Mouse (Mus musculus): ENCODE measurements at regions not wholly inside any gene's neighbourhood (a gene's known extent, or its start where the extent isn't known, plus 50 kb on each side); places are given as distances from the start of the nearest gene placed in this dataset.

DNA sequence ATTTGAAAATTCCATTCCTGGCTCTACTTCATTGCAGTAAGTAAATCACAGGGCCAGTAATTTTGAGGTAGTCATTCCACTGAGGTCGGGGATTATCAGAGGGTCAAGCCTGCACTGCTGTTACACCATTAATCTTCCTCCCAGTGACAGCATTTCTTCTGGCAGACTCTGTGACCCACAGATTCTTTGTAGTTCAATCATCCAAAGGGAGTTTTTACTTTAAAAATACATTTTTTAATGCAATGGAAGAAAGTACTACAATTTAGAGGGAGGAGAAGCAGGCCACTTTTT lies 537.6 kb downstream of the Ccdc50 start:
- no peaks in the 10 kb centered on the region for H3K36me3 ChIP-seq (ENCODE audit: control insufficient read depth, insufficient read depth, low read length, poor library complexity, severe bottlenecking)
- no peaks in the 10 kb centered on the region for H3K4me1 ChIP-seq (ENCODE audit: control insufficient read depth, insufficient read depth, low read length)
- TF ChIP-seq POLR2A (IDR thresholded peaks at IDR 0.05; ENCODE audit: insufficient read depth, low read length): no peak
- no peak for TF ChIP-seq EP300 (IDR thresholded peaks at IDR 0.05; ENCODE audit: insufficient read depth, low read depth, low read length)
- TF ChIP-seq CTCF (IDR thresholded peaks at IDR 0.05; ENCODE audit: low read depth, low read length): no peak
- no peak overlapping the region for H3K4me3 ChIP-seq (ENCODE audit: low read depth, low read length)
- no peak overlapping the region for H3K27ac ChIP-seq (ENCODE audit: insufficient read depth, low read length)
- H3K9me3 ChIP-seq (replicated peaks; ENCODE audit: control insufficient read depth, insufficient read depth, low read length, poor library complexity, severe bottlenecking): peaks cover 2% of the 10 kb centered on the region
- H3K9ac ChIP-seq (ENCODE audit: low read depth, poor library complexity, severe bottlenecking): no peak overlapping the region
- H3K27me3 ChIP-seq (ENCODE audit: control insufficient read depth, insufficient read depth, low read length, poor library complexity, severe bottlenecking): no peaks in the 10 kb centered on the region

DNA sequence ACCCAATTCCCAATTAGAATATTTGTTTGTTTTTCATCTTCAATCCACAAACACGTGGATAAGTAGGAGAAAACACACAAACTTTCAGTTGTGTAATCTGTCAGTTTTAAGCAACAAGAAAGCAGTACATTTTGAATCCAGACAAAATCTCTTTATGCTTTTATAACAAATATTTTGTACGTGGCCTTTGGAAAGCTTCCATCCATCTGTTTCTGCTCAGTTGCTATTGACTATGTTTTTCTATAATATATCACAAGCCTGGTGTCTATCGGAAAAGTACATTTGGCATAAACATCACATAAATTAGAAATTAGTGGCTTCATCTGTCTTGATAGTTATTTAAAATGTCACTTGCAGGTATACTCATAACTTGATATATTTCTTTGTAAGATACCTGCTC lies 560.6 kb downstream of the Ccdc50 start:
- Histone ChIP-seq H3K36me3 (ENCODE audit: control insufficient read depth, insufficient read depth, low read length, poor library complexity, severe bottlenecking) (no peaks in the 10 kb centered on the region), H3K4me1 (ENCODE audit: control insufficient read depth, insufficient read depth, low read length) (no peaks in the 10 kb centered on the region), H3K9ac (ENCODE audit: low read depth, poor library complexity, severe bottlenecking) (no peak overlapping the region), H3K4me3 (ENCODE audit: low read depth, low read length) (no peak overlapping the region), H3K27me3 (ENCODE audit: control insufficient read depth, insufficient read depth, low read length, poor library complexity, severe bottlenecking) (no peaks in the 10 kb centered on the region), H3K27ac (ENCODE audit: insufficient read depth, low read length) (no peak overlapping the region), H3K9me3 (replicated peaks; ENCODE audit: control insufficient read depth, insufficient read depth, low read length, poor library complexity, severe bottlenecking) (no peaks in the 10 kb centered on the region)
- TF ChIP-seq POLR2A (IDR thresholded peaks at IDR 0.05; ENCODE audit: insufficient read depth, low read length): no peak
- TF ChIP-seq EP300 (IDR thresholded peaks at IDR 0.05; ENCODE audit: insufficient read depth, low read depth, low read length): no peak
- no peak for TF ChIP-seq CTCF (IDR thresholded peaks at IDR 0.05; ENCODE audit: low read depth, low read length)

DNA sequence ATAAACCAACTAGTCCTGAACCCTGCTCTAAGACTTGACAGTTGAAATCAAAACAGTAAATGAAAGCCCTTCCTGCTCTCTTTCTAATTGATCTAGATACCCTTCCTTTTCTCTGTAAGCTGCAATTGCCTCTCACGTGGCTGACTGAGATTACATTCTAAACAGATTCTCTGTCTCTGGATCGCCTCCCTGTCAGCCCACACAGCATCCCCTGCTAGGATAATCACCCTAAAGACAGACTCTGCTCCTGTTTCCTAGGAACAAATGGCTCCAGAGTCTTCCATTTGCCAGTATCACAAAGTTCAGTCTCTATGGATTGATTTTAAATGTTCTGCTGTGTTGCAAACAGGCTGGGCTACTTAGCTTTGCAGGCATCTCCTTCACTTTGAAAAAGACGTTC lies 561.1 kb downstream of the Ccdc50 start:
- H3K4me1 ChIP-seq (ENCODE audit: control insufficient read depth, insufficient read depth, low read length): no peaks in the 10 kb centered on the region
- H3K27me3 ChIP-seq (ENCODE audit: control insufficient read depth, insufficient read depth, low read length, poor library complexity, severe bottlenecking): no peaks in the 10 kb centered on the region
- H3K9ac ChIP-seq (ENCODE audit: low read depth, poor library complexity, severe bottlenecking): no peak overlapping the region
- H3K9me3 ChIP-seq (replicated peaks; ENCODE audit: control insufficient read depth, insufficient read depth, low read length, poor library complexity, severe bottlenecking): no peaks in the 10 kb centered on the region
- no peak overlapping the region for H3K4me3 ChIP-seq (ENCODE audit: low read depth, low read length)
- H3K36me3 ChIP-seq (ENCODE audit: control insufficient read depth, insufficient read depth, low read length, poor library complexity, severe bottlenecking): no peaks in the 10 kb centered on the region
- TF ChIP-seq POLR2A (IDR thresholded peaks at IDR 0.05; ENCODE audit: insufficient read depth, low read length) (no peak), EP300 (IDR thresholded peaks at IDR 0.05; ENCODE audit: insufficient read depth, low read depth, low read length) (no peak), CTCF (IDR thresholded peaks at IDR 0.05; ENCODE audit: low read depth, low read length) (no peak)
- H3K27ac ChIP-seq (ENCODE audit: insufficient read depth, low read length): no peak overlapping the region

DNA sequence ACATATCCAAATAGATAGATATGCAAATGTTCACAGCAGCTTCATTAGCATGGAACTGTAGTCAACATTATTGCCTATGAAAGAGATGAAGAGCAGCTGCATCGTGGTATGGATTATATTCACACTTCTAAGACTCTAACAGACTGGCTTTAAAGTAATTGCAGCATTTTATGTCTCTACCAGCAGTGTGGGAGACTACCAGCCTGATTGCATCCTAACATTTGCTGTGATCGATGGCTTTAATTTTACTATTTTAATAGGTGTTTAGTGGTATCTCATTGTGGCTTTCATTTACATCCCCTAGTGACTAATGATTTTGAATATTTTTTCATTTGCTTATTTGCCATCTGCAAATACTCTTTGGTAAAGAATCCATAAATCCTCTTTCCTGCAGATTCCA lies 574.1 kb downstream of the Ccdc50 start:
- Histone ChIP-seq H3K27me3 (ENCODE audit: control insufficient read depth, insufficient read depth, low read length, poor library complexity, severe bottlenecking) (no peaks in the 10 kb centered on the region), H3K4me1 (ENCODE audit: control insufficient read depth, insufficient read depth, low read length) (no peaks in the 10 kb centered on the region), H3K4me3 (ENCODE audit: low read depth, low read length) (no peak overlapping the region), H3K9me3 (replicated peaks; ENCODE audit: control insufficient read depth, insufficient read depth, low read length, poor library complexity, severe bottlenecking) (no peaks in the 10 kb centered on the region), H3K9ac (ENCODE audit: low read depth, poor library complexity, severe bottlenecking) (no peak overlapping the region), H3K36me3 (ENCODE audit: control insufficient read depth, insufficient read depth, low read length, poor library complexity, severe bottlenecking) (no peaks in the 10 kb centered on the region), H3K27ac (ENCODE audit: insufficient read depth, low read length) (no peak overlapping the region)
- TF ChIP-seq POLR2A (IDR thresholded peaks at IDR 0.05; ENCODE audit: insufficient read depth, low read length): no peak
- no peak for TF ChIP-seq CTCF (IDR thresholded peaks at IDR 0.05; ENCODE audit: low read depth, low read length)
- no peak for TF ChIP-seq EP300 (IDR thresholded peaks at IDR 0.05; ENCODE audit: insufficient read depth, low read depth, low read length)

DNA sequence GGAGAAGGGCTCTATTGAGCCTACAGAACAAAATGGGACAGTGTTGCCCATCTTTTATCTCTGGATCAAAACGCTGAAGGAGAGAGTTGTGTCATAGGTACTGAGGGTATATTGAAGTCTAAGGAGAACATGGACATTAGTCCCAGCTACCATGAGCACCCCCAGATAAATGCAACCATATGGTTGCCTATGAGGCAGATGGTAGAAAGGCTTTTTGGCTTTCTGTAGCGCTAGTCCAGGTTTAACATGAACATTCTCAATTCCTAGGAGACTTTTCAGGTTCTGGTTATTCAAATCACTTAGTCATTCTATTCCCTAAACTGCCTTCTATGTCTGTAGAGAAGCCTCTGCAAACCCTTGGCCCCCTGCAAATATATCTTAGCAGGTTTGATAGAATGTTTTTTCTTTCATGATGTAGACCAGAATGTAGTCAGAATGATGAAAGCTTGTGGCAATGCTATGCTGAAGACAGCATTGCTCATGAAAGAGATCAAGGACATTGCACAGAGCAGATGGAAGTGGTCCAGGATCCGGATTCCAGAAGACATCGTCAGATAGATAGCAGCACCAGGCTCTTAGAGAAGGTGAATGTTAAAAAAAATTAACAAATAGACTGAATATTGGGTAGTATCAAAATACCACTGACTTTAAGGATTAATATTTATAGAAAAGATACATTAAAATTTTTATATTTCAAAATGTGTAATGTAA lies 590.2 kb downstream of the Ccdc50 start:
- no peaks in the 10 kb centered on the region for H3K9me3 ChIP-seq (replicated peaks; ENCODE audit: control insufficient read depth, insufficient read depth, low read length, poor library complexity, severe bottlenecking)
- no peaks in the 10 kb centered on the region for H3K4me1 ChIP-seq (ENCODE audit: control insufficient read depth, insufficient read depth, low read length)
- H3K9ac ChIP-seq (ENCODE audit: low read depth, poor library complexity, severe bottlenecking): no peak overlapping the region
- TF ChIP-seq EP300 (IDR thresholded peaks at IDR 0.05; ENCODE audit: insufficient read depth, low read depth, low read length) (no peak), CTCF (IDR thresholded peaks at IDR 0.05; ENCODE audit: low read depth, low read length) (no peak), POLR2A (IDR thresholded peaks at IDR 0.05; ENCODE audit: insufficient read depth, low read length) (no peak)
- no peaks in the 10 kb centered on the region for H3K27me3 ChIP-seq (ENCODE audit: control insufficient read depth, insufficient read depth, low read length, poor library complexity, severe bottlenecking)
- H3K4me3 ChIP-seq (ENCODE audit: low read depth, low read length): no peak overlapping the region
- no peak overlapping the region for H3K27ac ChIP-seq (ENCODE audit: insufficient read depth, low read length)
- no peaks in the 10 kb centered on the region for H3K36me3 ChIP-seq (ENCODE audit: control insufficient read depth, insufficient read depth, low read length, poor library complexity, severe bottlenecking)

DNA sequence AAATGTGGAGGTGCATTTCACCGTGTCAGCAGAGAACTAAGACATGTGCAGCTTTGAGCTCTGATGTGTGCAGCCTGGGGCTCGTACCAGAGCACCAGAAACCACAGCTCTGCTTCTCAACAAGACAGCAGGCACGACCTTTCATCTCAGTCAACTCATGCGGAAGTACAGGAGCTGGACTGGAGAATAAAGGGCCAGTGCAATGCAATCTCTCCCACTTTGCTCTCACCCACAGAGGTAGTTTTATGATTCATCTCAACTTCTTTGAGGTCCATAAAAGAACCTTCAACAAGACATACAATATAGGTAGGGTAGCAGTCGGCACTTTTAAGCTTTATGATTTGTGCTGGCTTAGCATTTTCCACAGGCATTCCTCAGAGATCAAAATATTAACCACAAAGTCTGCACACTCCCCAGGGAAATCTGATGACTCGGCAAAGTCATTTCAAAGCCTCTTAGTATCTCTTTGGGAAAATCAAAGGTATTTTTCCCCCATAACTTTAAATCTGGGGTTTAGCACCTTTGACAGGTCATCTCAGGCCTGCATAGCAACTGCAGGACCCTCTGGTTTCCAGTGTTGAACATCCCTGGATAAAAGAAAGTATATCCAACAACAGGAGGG lies 626.7 kb downstream of the Ccdc50 start:
- no peaks in the 10 kb centered on the region for H3K36me3 ChIP-seq (ENCODE audit: control insufficient read depth, insufficient read depth, low read length, poor library complexity, severe bottlenecking)
- no peak overlapping the region for H3K27ac ChIP-seq (ENCODE audit: insufficient read depth, low read length)
- H3K4me3 ChIP-seq (ENCODE audit: low read depth, low read length): no peak overlapping the region
- H3K4me1 ChIP-seq (ENCODE audit: control insufficient read depth, insufficient read depth, low read length): no peaks in the 10 kb centered on the region
- no peak overlapping the region for H3K9ac ChIP-seq (ENCODE audit: low read depth, poor library complexity, severe bottlenecking)
- no peaks in the 10 kb centered on the region for H3K27me3 ChIP-seq (ENCODE audit: control insufficient read depth, insufficient read depth, low read length, poor library complexity, severe bottlenecking)
- H3K9me3 ChIP-seq (replicated peaks; ENCODE audit: control insufficient read depth, insufficient read depth, low read length, poor library complexity, severe bottlenecking): no peaks in the 10 kb centered on the region
- TF ChIP-seq EP300 (IDR thresholded peaks at IDR 0.05; ENCODE audit: insufficient read depth, low read depth, low read length): no peak
- TF ChIP-seq POLR2A (IDR thresholded peaks at IDR 0.05; ENCODE audit: insufficient read depth, low read length): no peak
- TF ChIP-seq CTCF (IDR thresholded peaks at IDR 0.05; ENCODE audit: low read depth, low read length): no peak

All from ES-Bruce4 (cell line).